Mouse (Mus musculus) G1E (cell line): ENCODE data around the gene Arhgef10l.

Source experiments
- CTCF ChIP-seq: IDR thresholded peaks from 2 replicates; pipeline ENCODE4 v1.5.1; 2012; ENCODE audit warnings: low read depth, low read length, inconsistent platforms, mixed read lengths
- POLR2AphosphoS5 ChIP-seq: IDR thresholded peaks from 2 replicates; pipeline ENCODE4 v1.6.1; 2012; ENCODE audit warnings: low read depth, low read length, inconsistent platforms; ENCODE audit not compliant: insufficient replicate concordance

DNA sequence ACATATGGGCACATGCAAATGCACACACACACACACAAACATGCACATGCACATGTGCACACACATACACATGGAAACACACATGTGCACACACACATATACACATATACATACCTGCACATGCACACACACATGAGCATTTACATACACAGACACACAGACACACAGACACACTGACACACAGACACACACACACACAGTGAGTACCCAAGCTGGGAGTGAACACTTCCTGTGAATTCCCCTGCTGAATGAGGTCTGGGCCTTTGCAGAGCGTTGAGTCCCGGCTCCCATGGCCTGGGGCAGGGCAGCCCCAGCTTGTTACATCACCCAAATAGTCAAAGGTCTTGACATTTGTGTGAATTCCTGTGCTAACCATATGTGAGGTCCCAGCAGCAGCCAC, 96.4 kb downstream of the Arhgef10l start:
- TF ChIP-seq CTCF (no peak), POLR2AphosphoS5 (no peak)
